Mouse (Mus musculus): ENCODE measurements around the gene Crybb2.

Crybb2 gene

GRCm38 (mm10) chr5:113090750-113091149 is 20.8 kb upstream of the Crybb2 start:
- no peak for DNase-seq (ENCODE audit: low spot score in 2 of 2)

GRCm38 (mm10) chr5:113090077-113090690 is 20.3 kb upstream of the Crybb2 start:
- no peak for DNase-seq (ENCODE audit: low spot score in 2 of 2)

- DNase-seq (ENCODE audit: low spot score in 2 of 2): no peak
Observed at GRCm38 (mm10) chr5:113087465-113087864, 17.5 kb upstream of the Crybb2 start.

GRCm38 (mm10) chr5:113086990-113087389 is 17.1 kb upstream of the Crybb2 start:
- DNase-seq (ENCODE audit: low spot score in 2 of 2): no peak

GRCm38 (mm10) chr5:113086439-113086838 is 16.5 kb upstream of the Crybb2 start:
- DNase-seq (ENCODE audit: low spot score in 2 of 2): no peak

- no peak for DNase-seq (ENCODE audit: low spot score in 2 of 2)
Observed at GRCm38 (mm10) chr5:113085931-113086330, 16.0 kb upstream of the Crybb2 start.

- DNase-seq (ENCODE audit: low spot score in 2 of 2): no peak
Observed at GRCm38 (mm10) chr5:113084309-113084708, 14.4 kb upstream of the Crybb2 start.

GRCm38 (mm10) chr5:113082356-113083168 is 12.6 kb upstream of the Crybb2 start:
- no peak for DNase-seq (ENCODE audit: low spot score in 2 of 2)

GRCm38 (mm10) chr5:113081439-113081838 is 11.5 kb upstream of the Crybb2 start, which contains the start of gene Crybb3:
Gene Crybb3 (minus strand): TSS chr5:113081584.
- DNase-seq (ENCODE audit: low spot score in 2 of 2): peak in 1 of 2 experiments; percentile 15

- DNase-seq (ENCODE audit: low spot score in 2 of 2): no peak
Observed at GRCm38 (mm10) chr5:113081020-113081419, 11.1 kb upstream of the Crybb2 start.

- DNase-seq (ENCODE audit: low spot score in 2 of 2): no peak
Observed at GRCm38 (mm10) chr5:113079783-113080182, 9.9 kb upstream of the Crybb2 start.

- DNase-seq (ENCODE audit: low spot score in 2 of 2): no peak
Observed at GRCm38 (mm10) chr5:113078686-113079085, 8.8 kb upstream of the Crybb2 start.

- DNase-seq (ENCODE audit: low spot score in 2 of 2): peak; percentile 37 to 50
Observed at GRCm38 (mm10) chr5:113054308-113054707, 15.6 kb downstream of the Crybb2 start.

GRCm38 (mm10) chr5:113050581-113051185 is 19.2 kb downstream of the Crybb2 start:
- DNase-seq (ENCODE audit: low spot score in 2 of 2): no peak

- no peak for DNase-seq (ENCODE audit: low spot score in 2 of 2)
Observed at GRCm38 (mm10) chr5:113049876-113050275, 20.0 kb downstream of the Crybb2 start.

- no peak for DNase-seq (ENCODE audit: low spot score in 2 of 2)
Observed at GRCm38 (mm10) chr5:113045511-113046273, 24.2 kb downstream of the Crybb2 start.

- no peak for DNase-seq (ENCODE audit: low spot score in 2 of 2)
Observed at GRCm38 (mm10) chr5:113043531-113043930, 26.4 kb downstream of the Crybb2 start.

- no peak for DNase-seq (ENCODE audit: low spot score in 2 of 2)
Observed at GRCm38 (mm10) chr5:113041567-113042071, 28.3 kb downstream of the Crybb2 start.

- no peak for DNase-seq (ENCODE audit: low spot score in 2 of 2)
Observed at GRCm38 (mm10) chr5:113040776-113041175, 29.1 kb downstream of the Crybb2 start.

- no peak for DNase-seq (ENCODE audit: low spot score in 2 of 2)
Observed at GRCm38 (mm10) chr5:113038601-113039000, 31.3 kb downstream of the Crybb2 start.

Measured in spleen, postnatal 36 days (tissue).